Mouse (Mus musculus) myocyte (in vitro differentiated cells): Measurements from ENCODE around the gene Rhbdf2.

Experiments used
- CEBPB ChIP-seq: IDR thresholded peaks from 2 replicates; pipeline ENCODE4 v1.6.1; 2011; ENCODE audit warnings: mild to moderate bottlenecking, moderate library complexity; ENCODE audit not compliant: poor library complexity, insufficient read depth, severe bottlenecking
- MAX ChIP-seq: IDR thresholded peaks from one replicate; pipeline ENCODE4 v1.6.1; 2011; ENCODE audit warnings: low read depth, mild to moderate bottlenecking, control low read depth
- POLR2A ChIP-seq: IDR thresholded peaks from one replicate; pipeline ENCODE4 v1.6.1; 2011; ENCODE audit warnings: low read depth, mild to moderate bottlenecking, control low read depth, moderate library complexity; ENCODE audit not compliant: insufficient read length
- POLR2AphosphoS2 ChIP-seq: IDR thresholded peaks from one replicate; pipeline ENCODE4 v1.6.1; 2011; ENCODE audit warnings: low read depth, control low read depth; ENCODE audit not compliant: insufficient read length
- REST ChIP-seq: IDR thresholded peaks from one replicate; pipeline ENCODE4 v1.6.1; 2011; ENCODE audit warnings: mild to moderate bottlenecking, control low read depth, moderate library complexity; ENCODE audit not compliant: insufficient read depth, insufficient read length
- USF1 ChIP-seq: IDR thresholded peaks from one replicate; pipeline ENCODE4 v1.6.1; 2011; ENCODE audit warnings: low read depth, mild to moderate bottlenecking, control low read depth, moderate library complexity

GRCm38 (mm10) chr11:116661948-116662377, 35.1 kb upstream of the Rhbdf2 start:
- TF ChIP-seq MAX (no peak), REST (no peak), USF1 (no peak), POLR2A (no peak), CEBPB (no peak), POLR2AphosphoS2 (no peak)
